ENCODE assay signal across 28 mouse cellular contexts in genomic region chr13:79141362-79141966, GRCm38 (mm10).
DNase-seq lines count a peak whose midpoint lies in the region; ATAC-seq and TF ChIP-seq lines count a peak whose summit lies in the region.
"Had no signal": no experiment of that assay in that cellular context is flagged by ENCODE, and none has a peak within 500 bp of the region (broad histone marks: within the 10 kb centered on the region; RNA-seq: fewer than 3 reads in every experiment).

No protein-coding gene starts in this region.

- H3K36me3 ChIP-seq in lung, embryonic 15.5 days = no peaks in the 10 kb centered on the region
- H3K36me3 ChIP-seq in lung, postnatal 0 days (ENCODE audit: insufficient read depth, low read length) = no peaks in the 10 kb centered on the region
- no peaks in the 10 kb centered on the region for H3K36me3 ChIP-seq in neural tube, embryonic 13.5 days
- H3K36me3 ChIP-seq: heart, embryonic 12.5 days; liver, embryonic 12.5 days; midbrain, embryonic 12.5 days had no signal

- H3K4me2 ChIP-seq in lung, embryonic 15.5 days = no peak overlapping the region
- H3K4me2 ChIP-seq in lung, postnatal 0 days (replicated peaks; ENCODE audit: low read depth, low read length) = no peak overlapping the region
- no peak overlapping the region for H3K4me2 ChIP-seq in neural tube, embryonic 13.5 days
- H3K4me2 ChIP-seq: heart, embryonic 12.5 days; hindbrain, embryonic 14.5 days; liver, embryonic 12.5 days; midbrain, embryonic 12.5 days had no signal

- H3K9ac ChIP-seq in lung, embryonic 15.5 days = no peak overlapping the region
- H3K9ac ChIP-seq in lung, postnatal 0 days (replicated peaks; ENCODE audit: low read depth) = no peak overlapping the region
- H3K9ac ChIP-seq in neural tube, embryonic 13.5 days = no peak overlapping the region
- H3K9ac ChIP-seq: heart, embryonic 12.5 days; hindbrain, embryonic 14.5 days; liver, embryonic 12.5 days; liver, postnatal 0 days; midbrain, embryonic 12.5 days had no signal

- H3K27ac ChIP-seq in lung, embryonic 15.5 days = no peak overlapping the region
- H3K27ac ChIP-seq in lung, postnatal 0 days (ENCODE audit: low read length) = no peak overlapping the region
- no peak overlapping the region for H3K27ac ChIP-seq in neural tube, embryonic 13.5 days (replicated peaks)
- H3K27ac ChIP-seq: heart, adult 2 months; hindbrain, embryonic 14.5 days; layer of hippocampus, adult 2 months; liver, embryonic 12.5 days; midbrain, embryonic 12.5 days had no signal

- no peak for TF ChIP-seq CTCF in lung, postnatal 0 days (IDR thresholded peaks at IDR 0.05)

- peak; percentile 64; the same call in 1 of the 2 replicates for ATAC-seq in lung, embryonic 15.5 days (ENCODE audit: borderline replicate concordance, extremely low read depth, low FRiP score, low TSS enrichment)
- ATAC-seq in lung, postnatal 0 days = no peak
- peak; percentile 23; the same call in 1 of the 2 replicates for ATAC-seq in neural tube, embryonic 13.5 days (ENCODE audit: low read depth)
- no peak for ATAC-seq in monocyte, adult 5-6 weeks (replicated peaks; ENCODE audit: insufficient number of reproducible peaks, low FRiP score, low TSS enrichment, poor library complexity, severe bottlenecking)
- ATAC-seq: forebrain, embryonic 16.5 days; inflammation-experienced regulatory T-cells, adult 6 months; liver, embryonic 12.5 days; liver, postnatal 0 days had no signal

- WGBS in lung, embryonic 15.5 days = 4% methylated on average over 5 of the region's 5 CpGs
- WGBS in lung, postnatal 0 days = 10% methylated on average over 5 of the region's 5 CpGs
- 8% methylated on average over 5 of the region's 5 CpGs for WGBS in neural tube, embryonic 13.5 days

- no peaks in the 10 kb centered on the region for H3K9me3 ChIP-seq in lung, embryonic 15.5 days
- H3K9me3 ChIP-seq in lung, postnatal 0 days (ENCODE audit: low read length) = no peaks in the 10 kb centered on the region
- no peaks in the 10 kb centered on the region for H3K9me3 ChIP-seq in neural tube, embryonic 13.5 days
- H3K9me3 ChIP-seq: heart, embryonic 12.5 days; liver, embryonic 12.5 days; midbrain, embryonic 12.5 days had no signal

- TF ChIP-seq EP300 in lung, postnatal 0 days (IDR thresholded peaks at IDR 0.05) = no peak

- no peaks in the 10 kb centered on the region for H3K27me3 ChIP-seq in lung, embryonic 15.5 days
- H3K27me3 ChIP-seq in lung, postnatal 0 days (replicated peaks; ENCODE audit: insufficient read depth, low read length) = no peaks in the 10 kb centered on the region
- no peaks in the 10 kb centered on the region for H3K27me3 ChIP-seq in neural tube, embryonic 13.5 days
- H3K27me3 ChIP-seq: heart, embryonic 12.5 days; liver, embryonic 12.5 days; midbrain, embryonic 12.5 days had no signal

- no peak overlapping the region for H3K4me3 ChIP-seq in lung, embryonic 15.5 days
- H3K4me3 ChIP-seq in lung, postnatal 0 days (ENCODE audit: low read depth, low read length) = no peak overlapping the region
- H3K4me3 ChIP-seq in neural tube, embryonic 13.5 days = no peak overlapping the region
- H3K4me3 ChIP-seq: erythroblast, embryonic 14.5 days; heart, adult 2 months; heart, embryonic 12.5 days; layer of hippocampus, adult 2 months; liver, embryonic 12.5 days; midbrain, embryonic 12.5 days had no signal

- peak; percentile 7 to 13 for DNase-seq in adrenal gland, postnatal 36 days
- no peak for DNase-seq in adrenal gland, postnatal 25 days
- DNase-seq in lung, postnatal 0 days (ENCODE audit: low spot score) = no peak
- DNase-seq in embryo, embryonic 10.5 days (ENCODE audit: low spot score) = peak; percentile 59
- DNase-seq: B cell, adult 2 months; cerebellum, adult 8-10 months; cerebellum, postnatal 25 days; heart, adult 2 months; heart, postnatal 4 days; kidney, adult 11 months; kidney, postnatal 36 days; layer of hippocampus, postnatal 36 days; left cerebral cortex, postnatal 4 days; liver, postnatal 0 days; retina, postnatal 1 day; right cerebral cortex, postnatal 14 days; thymus, postnatal 4 days had no signal

- H3K4me1 ChIP-seq in lung, embryonic 15.5 days = 0 out of 2 replicates have a peak, but pooled peaks cover 2% of the 10 kb centered on the region
- H3K4me1 ChIP-seq in lung, postnatal 0 days (ENCODE audit: insufficient read depth, low read depth, low read length) = no peaks in the 10 kb centered on the region
- no peaks in the 10 kb centered on the region for H3K4me1 ChIP-seq in neural tube, embryonic 13.5 days (replicated peaks)
- H3K4me1 ChIP-seq: heart, embryonic 12.5 days; liver, embryonic 12.5 days; midbrain, embryonic 12.5 days had no signal

Comparison
In these comparisons a context has a peak if more than half of its experiments do, and no peak if none do; other contexts are left out.
1. DNase-seq: peak in adrenal gland, postnatal 36 days (2 of 2) and embryo, embryonic 10.5 days (single experiment); none in adrenal gland, postnatal 25 days (single experiment) and lung, postnatal 0 days (single experiment).
2. ATAC-seq: peak in lung, embryonic 15.5 days (single experiment) and neural tube, embryonic 13.5 days (single experiment); none in lung, postnatal 0 days (single experiment) and monocyte, adult 5-6 weeks (single experiment).